Mouse (Mus musculus) cerebellum, adult 2 months (tissue): Measurements from ENCODE around the gene Gm45808. TPM values are rescaled to one million over a fixed set of nuclear protein-coding genes. Genes with fewer than 3 reads are reported as not detected.

Experiments
- DNase-seq, 2 experiments: peaks; one replicate each; pipeline ENCODE4 v3.0.0; 2021
- H3K27ac ChIP-seq: fragments of 200-500 bp; 2 replicates; pipeline ENCODE4 v1.5.1; 2012; ENCODE audit warnings: low read length, control low read depth, inconsistent platforms; ENCODE audit not compliant: insufficient read depth
- H3K27me3 ChIP-seq: fragments of 200-500 bp; 2 replicates; pipeline ENCODE4 v1.6.1; 2012; ENCODE audit warnings: inconsistent platforms, mild to moderate bottlenecking, low read length, moderate library complexity; ENCODE audit not compliant: control insufficient read depth, insufficient read depth
- H3K4me1 ChIP-seq: fragments of 200-500 bp; 2 replicates; pipeline ENCODE4 v1.6.1; 2011; ENCODE audit warnings: low read length; ENCODE audit not compliant: control insufficient read depth, insufficient read depth
- H3K4me3 ChIP-seq: fragments of 200-500 bp; replicated peaks from 2 replicates; pipeline ENCODE3; 2011; ENCODE audit warnings: mild to moderate bottlenecking, low read depth, low read length, control low read depth; ENCODE audit not compliant: insufficient read depth
- CTCF ChIP-seq: fragments of 200-500 bp; IDR thresholded peaks from 2 replicates; pipeline ENCODE4 v1.5.1; 2011; ENCODE audit warnings: low read depth, mild to moderate bottlenecking, control low read depth, low read length, moderate library complexity, borderline replicate concordance; ENCODE audit not compliant: insufficient read depth
- POLR2A ChIP-seq: fragments of 200-500 bp; IDR thresholded peaks from 2 replicates; pipeline ENCODE4 v1.6.1; 2011; ENCODE audit warnings: low read length, control low read depth, borderline replicate concordance; ENCODE audit not compliant: insufficient read depth
- WGBS: fragments of 180-500 bp; shearing (Covaris S2); methylation state at CpG from one replicate; pipeline ENCODE4 v1.1.7; 2018; 5-methylcytosine and 5-hydroxymethylcytosine counted together
- polyA plus RNA-seq: library from polyadenylated mRNA; depleted of rRNA; stranded (reverse); fragments of >200 nt; gene quantifications from 2 replicates; pipeline ENCODE4 v1.2.3, GENCODE M21; 2012

Gene Gm45808
- polyA plus RNA-seq, 1 experiment = not detected

DNA sequence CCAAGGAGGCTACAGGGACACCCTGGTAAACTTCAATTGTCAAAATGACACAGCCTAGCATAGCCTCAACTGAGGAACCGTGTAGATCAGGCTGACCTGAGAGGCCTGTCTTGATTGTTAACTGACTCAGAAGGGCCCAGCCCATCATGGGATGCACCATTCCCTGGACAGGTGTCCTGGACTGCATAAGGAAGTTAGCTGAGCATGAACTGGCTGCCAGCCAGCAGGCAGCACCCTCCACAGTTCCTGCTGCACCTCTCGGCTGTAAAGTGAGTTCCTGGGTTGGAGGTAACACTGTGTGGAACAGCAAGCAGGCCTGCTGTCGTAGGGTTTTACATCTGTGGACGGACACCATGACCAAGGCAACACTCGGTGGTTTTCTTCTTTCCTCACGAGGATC lies 21.0 kb upstream of the Gm45808 start:
- H3K27ac ChIP-seq = no peak overlapping the region
- 69% methylated on average over 6 of the region's 6 CpGs for WGBS
- no peak overlapping the region for H3K4me3 ChIP-seq
- H3K4me1 ChIP-seq = peaks cover 25% of the 10 kb centered on the region
- DNase-seq = peak in 1 of 2 experiments; percentile 53
- H3K27me3 ChIP-seq = no peaks in the 10 kb centered on the region
- no peak for TF ChIP-seq POLR2A
- no peak for TF ChIP-seq CTCF

DNA sequence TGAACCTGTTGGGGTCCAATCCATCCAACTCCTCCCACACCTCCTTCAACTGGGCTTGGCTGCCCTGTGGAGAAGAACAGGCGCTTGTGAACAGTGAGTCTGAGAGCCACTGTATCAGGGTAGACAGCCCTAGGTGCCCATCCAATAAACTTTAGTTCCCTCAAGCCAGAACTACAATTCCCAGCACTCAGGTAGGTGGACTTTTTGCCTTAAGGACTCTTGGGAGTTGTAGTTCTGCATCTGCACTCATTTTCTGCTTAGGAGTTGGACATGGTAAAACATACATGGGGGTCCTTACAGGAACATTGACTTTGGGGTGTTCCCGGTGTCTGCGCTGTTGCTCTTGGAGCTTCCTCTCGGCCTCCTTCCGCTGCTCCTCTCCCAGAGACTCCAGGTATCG lies 11.8 kb upstream of the Gm45808 start:
- WGBS = 97% methylated on average over 6 of the region's 6 CpGs
- TF ChIP-seq POLR2A (no peak), CTCF (no peak)
- H3K27me3 ChIP-seq = no peaks in the 10 kb centered on the region
- DNase-seq = no peak
- no peak overlapping the region for H3K4me3 ChIP-seq
- no peak overlapping the region for H3K27ac ChIP-seq
- peaks cover 22% of the 10 kb centered on the region for H3K4me1 ChIP-seq

- H3K4me1 ChIP-seq = peaks cover 35% of the 10 kb centered on the region
- peak overlapping the region; percentile 97 for H3K27ac ChIP-seq
- TF ChIP-seq CTCF (no peak), POLR2A (no peak)
These were observed 7.9 kb upstream of the Gm45808 start for GRCm38 (mm10) chr7:45494548-45494947.

DNA sequence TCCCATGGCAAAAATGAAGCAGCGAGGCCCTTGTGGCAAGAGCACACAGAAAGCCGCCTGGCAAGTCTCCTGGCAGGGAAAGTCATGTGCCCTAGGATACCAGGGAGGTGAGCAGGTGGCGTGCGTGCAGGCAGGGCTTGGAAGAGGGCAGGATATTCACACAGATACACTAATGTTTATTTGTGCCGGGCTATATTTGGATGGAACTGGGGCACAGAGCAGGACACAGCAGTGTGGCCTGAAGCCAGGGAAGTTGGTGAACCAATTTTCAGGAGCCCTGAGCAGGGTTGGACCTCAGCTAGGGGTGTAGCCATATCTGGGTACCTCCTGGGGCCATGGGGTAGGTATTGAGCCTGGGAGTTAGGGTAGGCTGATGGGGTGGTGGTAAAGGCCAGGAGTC lies 6.3 kb upstream of the Gm45808 start:
- H3K4me1 ChIP-seq = peaks cover 35% of the 10 kb centered on the region
- H3K27me3 ChIP-seq = no peaks in the 10 kb centered on the region
- peak overlapping the region; percentile 97 for H3K27ac ChIP-seq
- no peak for TF ChIP-seq CTCF
- no peak for TF ChIP-seq POLR2A
- no peak overlapping the region for H3K4me3 ChIP-seq
- DNase-seq = peak; percentile 87 to 93
- WGBS = 14% methylated on average over 5 of the region's 5 CpGs

More at GRCm38 (mm10) chr7:45494548-45494947, 7.9 kb upstream of the Gm45808 start:
- Histone ChIP-seq H3K4me3 (no peak overlapping the region), H3K27me3 (no peaks in the 10 kb centered on the region)
- DNase-seq = peak in 1 of 2 experiments; percentile 47
- 60% methylated on average over 9 of the region's 9 CpGs for WGBS

- Histone ChIP-seq H3K4me1 (peaks cover 35% of the 10 kb centered on the region), H3K4me3 (no peak overlapping the region), H3K27me3 (no peaks in the 10 kb centered on the region), H3K27ac (peak overlapping the region; percentile 77)
- peak; percentile 40 to 51 for DNase-seq
- no peak for TF ChIP-seq POLR2A
- TF ChIP-seq CTCF = 0 out of 2 replicates have a peak, but pooled peaks have one; percentile 7
- 75% methylated on average over 8 of the region's 8 CpGs for WGBS
These were observed 5.7 kb upstream of the Gm45808 start for GRCm38 (mm10) chr7:45492225-45492844.

DNA sequence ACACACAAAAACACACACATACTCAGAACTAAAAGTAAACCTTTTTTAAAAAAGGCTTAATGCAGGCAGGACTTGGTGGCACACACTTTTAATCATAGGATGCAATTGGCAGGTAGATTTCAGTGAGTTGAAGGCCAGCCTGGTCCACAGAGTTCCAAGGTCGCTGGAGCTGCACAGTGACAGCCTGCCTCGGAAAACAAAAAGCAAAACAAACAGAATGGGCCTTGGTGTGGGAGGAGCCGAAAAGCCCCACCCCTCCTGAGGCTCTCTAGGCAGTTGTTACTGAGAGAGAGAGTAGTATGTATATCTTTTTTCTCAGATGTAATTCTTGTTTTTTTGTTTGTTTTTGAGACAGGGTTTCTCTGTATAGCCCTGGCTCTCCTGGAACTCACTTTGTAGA lies 4.7 kb upstream of the Gm45808 start:
- no peak overlapping the region for H3K4me3 ChIP-seq
- WGBS = 38% methylated on average over 3 of the region's 3 CpGs
- peaks cover 35% of the 10 kb centered on the region for H3K4me1 ChIP-seq
- H3K27me3 ChIP-seq = no peaks in the 10 kb centered on the region
- no peak for DNase-seq
- H3K27ac ChIP-seq = no peak overlapping the region
- TF ChIP-seq CTCF (no peak), POLR2A (no peak)

GRCm38 (mm10) chr7:45490822-45491221 lies 4.2 kb upstream of the Gm45808 start:
- Histone ChIP-seq H3K27ac (no peak overlapping the region), H3K4me3 (no peak overlapping the region), H3K4me1 (peaks cover 35% of the 10 kb centered on the region), H3K27me3 (no peaks in the 10 kb centered on the region)
- no peak for DNase-seq
- TF ChIP-seq CTCF (no peak), POLR2A (no peak)
- WGBS = 59% methylated on average over 9 of the region's 9 CpGs

GRCm38 (mm10) chr7:45489578-45489977 lies 3.0 kb upstream of the Gm45808 start:
- no peak for DNase-seq
- no peak for TF ChIP-seq POLR2A
- no peak for TF ChIP-seq CTCF
- no peaks in the 10 kb centered on the region for H3K27me3 ChIP-seq
- no peak overlapping the region for H3K4me3 ChIP-seq
- H3K27ac ChIP-seq = no peak overlapping the region
- H3K4me1 ChIP-seq = peaks cover 28% of the 10 kb centered on the region
- 90% methylated on average over 7 of the region's 7 CpGs for WGBS
